Mouse (Mus musculus) left cerebral cortex, adult 11 months (tissue): ENCODE results near the gene Traip.

Experiments used
- DNase-seq: peaks from one replicate; pipeline ENCODE4 v3.0.0; 2022; ENCODE audit warnings: low spot score

Traip gene

GRCm38 (mm10) chr9:107971690-107972541 is 22.0 kb downstream of the Traip start:
- DNase-seq: no peak

GRCm38 (mm10) chr9:107974491-107975171 is 24.7 kb downstream of the Traip start:
- DNase-seq: no peak

GRCm38 (mm10) chr9:107975399-107976386 is 25.8 kb downstream of the Traip start, which contains the start of gene Uba7:
Uba7 (plus strand) TSS chr9:107975505.
- DNase-seq: no peak

GRCm38 (mm10) chr9:107978815-107979214 is 28.9 kb downstream of the Traip start:
- no peak for DNase-seq

- no peak for DNase-seq
These were observed 32.0 kb downstream of the Traip start for GRCm38 (mm10) chr9:107981684-107982605.

GRCm38 (mm10) chr9:107982681-107983346 is 32.9 kb downstream of the Traip start, which contains the start of gene Gm20661:
Gm20661 (plus strand) TSS chr9:107983058.
- no peak for DNase-seq

- no peak for DNase-seq
These were observed 33.5 kb downstream of the Traip start for GRCm38 (mm10) chr9:107983421-107983890.

GRCm38 (mm10) chr9:107984052-107984753 is 34.3 kb downstream of the Traip start:
- DNase-seq: no peak

- DNase-seq: no peak
These were observed 34.8 kb downstream of the Traip start for GRCm38 (mm10) chr9:107984754-107985055.

- peak; percentile 67 for DNase-seq
These were observed 35.5 kb downstream of the Traip start, which contains the start of gene Inka1 for GRCm38 (mm10) chr9:107985131-107986119. Inka1 (minus strand) TSS chr9:107985879.

- peak; percentile 62 for DNase-seq
These were observed 36.4 kb downstream of the Traip start for GRCm38 (mm10) chr9:107986376-107986775.

- DNase-seq: no peak
These were observed 38.0 kb downstream of the Traip start for GRCm38 (mm10) chr9:107987950-107988349.

- DNase-seq: no peak
These were observed 42.3 kb downstream of the Traip start, which contains the start of gene Cdhr4 for GRCm38 (mm10) chr9:107992197-107992596. Cdhr4 (plus strand) TSS chr9:107992497.

GRCm38 (mm10) chr9:107993013-107993412 is 43.1 kb downstream of the Traip start:
- DNase-seq: no peak

GRCm38 (mm10) chr9:107994464-107994863 is 44.5 kb downstream of the Traip start:
- DNase-seq: no peak

- no peak for DNase-seq
These were observed 45.6 kb downstream of the Traip start for GRCm38 (mm10) chr9:107995513-107995912.

GRCm38 (mm10) chr9:107996049-107996448 is 46.1 kb downstream of the Traip start, which contains the start of gene Gm20662:
Gm20662 (plus strand) TSS chr9:107996349.
- no peak for DNase-seq
